ENCODE assay signal across 17 mouse cellular contexts in the genomic region with DNA sequence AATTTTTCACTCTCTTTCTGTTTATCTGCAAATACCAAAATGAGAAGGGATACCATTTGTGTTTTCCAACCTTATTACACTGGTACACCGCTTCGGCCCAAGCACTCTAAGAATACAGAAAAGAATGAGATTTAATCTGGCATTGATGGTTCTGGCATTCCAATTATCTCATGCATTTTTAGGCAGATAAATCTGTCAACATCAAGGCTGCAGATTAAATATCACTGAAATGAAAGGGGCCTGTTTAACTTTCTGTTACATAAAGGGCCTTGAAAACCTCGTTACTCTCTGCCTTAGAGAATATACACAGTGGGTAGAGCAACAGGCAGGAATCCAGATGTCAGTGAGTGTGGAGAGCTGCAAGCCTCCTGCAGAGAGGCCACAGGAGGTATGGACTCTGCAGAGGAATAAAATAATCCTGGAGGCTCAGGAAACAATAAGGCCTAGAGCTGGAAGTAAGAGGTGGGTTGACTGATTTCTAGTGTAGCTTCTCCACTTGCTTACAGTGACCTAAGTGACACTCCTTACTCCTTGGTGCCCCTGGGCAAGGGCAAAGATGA.
"Had no signal": no experiment of that assay in that cellular context is flagged by ENCODE, and none has a peak within 500 bp of the region (broad histone marks: within the 10 kb centered on the region; RNA-seq: fewer than 3 reads in every experiment).

No protein-coding gene starts in this region.

- H3K4me2 ChIP-seq: limb, embryonic 15.5 days; liver, embryonic 12.5 days; lung, embryonic 14.5 days; neural tube, embryonic 15.5 days; stomach, embryonic 15.5 days had no signal

- H3K4me3 ChIP-seq: limb, embryonic 15.5 days; liver, embryonic 12.5 days; midbrain, embryonic 10.5 days; myocyte; neural tube, embryonic 15.5 days; stomach, embryonic 15.5 days had no signal

- ATAC-seq: liver, embryonic 12.5 days had no signal

- H3K9me3 ChIP-seq: limb, embryonic 15.5 days; liver, embryonic 12.5 days; midbrain, embryonic 10.5 days; neural tube, embryonic 15.5 days; stomach, embryonic 15.5 days had no signal

- DNase-seq: kidney, postnatal 36 days; layer of hippocampus, adult 9-11 months; layer of hippocampus, postnatal 36 days; lung, embryonic 14.5 days; lung, postnatal 10 days; lung, postnatal 4 days; midbrain, embryonic 14.5 days; retina, postnatal 1 day; right cerebral cortex, postnatal 4 days; thymus, postnatal 4 days had no signal

- H3K27me3 ChIP-seq: limb, embryonic 15.5 days; liver, embryonic 12.5 days; neural tube, embryonic 15.5 days; stomach, embryonic 15.5 days had no signal

- H3K4me1 ChIP-seq: limb, embryonic 15.5 days; liver, embryonic 12.5 days; neural tube, embryonic 15.5 days; stomach, embryonic 15.5 days had no signal

- H3K9ac ChIP-seq: limb, embryonic 15.5 days; liver, embryonic 12.5 days; lung, embryonic 14.5 days; neural tube, embryonic 15.5 days; stomach, embryonic 15.5 days had no signal

- H3K27ac ChIP-seq: kidney, postnatal 0 days; limb, embryonic 15.5 days; liver, embryonic 12.5 days; midbrain, embryonic 10.5 days; neural tube, embryonic 15.5 days; stomach, embryonic 15.5 days had no signal

- H3K36me3 ChIP-seq: stomach, embryonic 15.5 days had no signal
